Mouse (Mus musculus) urinary bladder, postnatal 14 days (tissue): ENCODE measurements around the gene Tmem131l.

Experiments used
- DNase-seq: peaks from one replicate; pipeline ENCODE4 v3.0.0; 2021; ENCODE audit warnings: low spot score

Gene Tmem131l

GRCm38 (mm10) chr3:84015484-84016016, 24.4 kb downstream of the Tmem131l start:
- DNase-seq: no peak

- peak; percentile 34 for DNase-seq
Observed at GRCm38 (mm10) chr3:84010995-84011663, 28.8 kb downstream of the Tmem131l start.

GRCm38 (mm10) chr3:84005989-84006388, 34.0 kb downstream of the Tmem131l start:
- DNase-seq: no peak

- DNase-seq: no peak
Observed at GRCm38 (mm10) chr3:84004330-84005090, 35.5 kb downstream of the Tmem131l start.

GRCm38 (mm10) chr3:84002433-84003090, 37.4 kb downstream of the Tmem131l start:
- no peak for DNase-seq

GRCm38 (mm10) chr3:83997563-83997962, 42.4 kb downstream of the Tmem131l start:
- DNase-seq: no peak

- no peak for DNase-seq
Observed at GRCm38 (mm10) chr3:83997036-83997435, 42.9 kb downstream of the Tmem131l start.

GRCm38 (mm10) chr3:83996086-83996485, 43.9 kb downstream of the Tmem131l start:
- no peak for DNase-seq

- no peak for DNase-seq
Observed at GRCm38 (mm10) chr3:83995254-83995830, 44.6 kb downstream of the Tmem131l start.

GRCm38 (mm10) chr3:83994217-83994839, 45.6 kb downstream of the Tmem131l start:
- DNase-seq: no peak

- DNase-seq: peak; percentile 80
Observed at GRCm38 (mm10) chr3:83993089-83993516, 46.9 kb downstream of the Tmem131l start.

GRCm38 (mm10) chr3:83991691-83992524, 48.1 kb downstream of the Tmem131l start:
- no peak for DNase-seq

GRCm38 (mm10) chr3:83988214-83988613, 51.8 kb downstream of the Tmem131l start:
- no peak for DNase-seq

- DNase-seq: no peak
Observed at GRCm38 (mm10) chr3:83987533-83988112, 52.4 kb downstream of the Tmem131l start.

- no peak for DNase-seq
Observed at GRCm38 (mm10) chr3:83986740-83987139, 53.2 kb downstream of the Tmem131l start.

GRCm38 (mm10) chr3:83985426-83985825, 54.5 kb downstream of the Tmem131l start:
- no peak for DNase-seq

GRCm38 (mm10) chr3:83984379-83984778, 55.6 kb downstream of the Tmem131l start:
- no peak for DNase-seq

- no peak for DNase-seq
Observed at GRCm38 (mm10) chr3:83982821-83983220, 57.2 kb downstream of the Tmem131l start.

- no peak for DNase-seq
Observed at GRCm38 (mm10) chr3:83980231-83980872, 59.6 kb downstream of the Tmem131l start.
